Mouse (Mus musculus) liver, embryonic 14.5 days (tissue): ENCODE measurements at regions not wholly inside any gene's neighbourhood (a gene's known extent, or its start where the extent isn't known, plus 50 kb on each side); places are given as distances from the start of the nearest gene placed in this dataset.

Source experiments
- ATAC-seq: fragments of 200-750 bp; cut with Nextera tagmentation; 2 replicates; pipeline ENCODE4 v1.8.0; 2017; ENCODE audit warnings: moderate number of reproducible peaks, mild to moderate bottlenecking, moderate library complexity; ENCODE audit not compliant: insufficient read depth
- DNase-seq, 3 experiments: peaks; one replicate each; pipeline ENCODE4 v3.0.0-alpha.2; 2012 to 2013; ENCODE audit warnings: low read depth in 3 of 3, low spot score in 3 of 3
- H3K27ac ChIP-seq: fragments of 300-500 bp; sonication (generic); 2 replicates; pipeline ENCODE4 v1.5.1; 2014; ENCODE audit warnings: moderate library complexity, mild to moderate bottlenecking, control low read depth, inconsistent platforms
- H3K27me3 ChIP-seq: fragments of 300-500 bp; sonication (generic); 2 replicates; pipeline ENCODE4 v1.6.1; 2014; ENCODE audit warnings: mild to moderate bottlenecking, low read length, moderate library complexity; ENCODE audit not compliant: control insufficient read depth, insufficient read depth
- H3K36me3 ChIP-seq: fragments of 300-500 bp; sonication (generic); replicated peaks from 2 replicates; pipeline ENCODE4 v1.6.1; 2014; ENCODE audit warnings: low read depth; ENCODE audit not compliant: control insufficient read depth, insufficient read depth
- H3K4me1 ChIP-seq, 2 experiments: fragments of 200-500 bp in 1 of 2; fragments of 300-500 bp in 1 of 2; sonication (generic) in 1 of 2; replicated peaks; 2 replicates each; pipeline ENCODE4 v1.6.1; 2012 to 2014; ENCODE audit warnings: antibody characterized with exemption in 1 of 2, inconsistent platforms in 1 of 2, low read length in 1 of 2; ENCODE audit not compliant: control insufficient read depth in 2 of 2, insufficient read depth in 2 of 2
- H3K4me2 ChIP-seq: fragments of 300-500 bp; sonication (generic); 2 replicates; pipeline ENCODE4 v1.6.1; 2014; ENCODE audit warnings: low read depth, mild to moderate bottlenecking, control low read depth, moderate library complexity
- H3K4me3 ChIP-seq, 2 experiments: fragments of 200-500 bp in 1 of 2; fragments of 300-500 bp in 1 of 2; sonication (generic) in 1 of 2; 2 replicates each; pipeline ENCODE4 v1.5.1; 2012 to 2014; ENCODE audit warnings: low read depth in 2 of 2, low read length in 2 of 2, mild to moderate bottlenecking in 2 of 2, control low read depth in 1 of 2, inconsistent platforms in 1 of 2, moderate library complexity in 1 of 2; ENCODE audit not compliant: insufficient read depth in 1 of 2
- H3K9ac ChIP-seq: fragments of 300-500 bp; sonication (generic); replicated peaks from 2 replicates; pipeline ENCODE4 v1.6.1; 2014; ENCODE audit warnings: mild to moderate bottlenecking, control low read depth, moderate library complexity
- H3K9me3 ChIP-seq: fragments of 300-500 bp; sonication (generic); 2 replicates; pipeline ENCODE4 v1.6.1; 2016; ENCODE audit warnings: low read length, mixed read lengths; ENCODE audit not compliant: control insufficient read depth
- CTCF ChIP-seq: IDR thresholded peaks from 2 replicates; pipeline ENCODE4 v1.5.1; 2016; ENCODE audit warnings: antibody characterized with exemption, low read depth, control low read depth
- EP300 ChIP-seq: IDR thresholded peaks from 2 replicates; pipeline ENCODE4 v1.6.1; 2016; ENCODE audit warnings: antibody characterized with exemption, low read depth
- WGBS: fragments of 180-500 bp; shearing (Covaris S2); extraction: QIAGEN DNeasy Blood & Tissue Kit; methylation state at CpG from one replicate; pipeline ENCODE4 v1.1.7; 2014; ENCODE audit not compliant: insufficient replicate concordance; 5-methylcytosine and 5-hydroxymethylcytosine counted together

GRCm38 (mm10) chr11:24537721-24538120, 459.9 kb downstream of the Bcl11a start:
- Histone ChIP-seq H3K36me3 (no peaks in the 10 kb centered on the region), H3K9ac (no peak overlapping the region), H3K27ac (no peak overlapping the region), H3K4me3 (no peak overlapping the region), H3K9me3 (no peaks in the 10 kb centered on the region), H3K4me2 (no peak overlapping the region), H3K4me1 (no peaks in the 10 kb centered on the region), H3K27me3 (no peaks in the 10 kb centered on the region)
- DNase-seq, result no peak
- no peak for TF ChIP-seq EP300
- no peak for TF ChIP-seq CTCF
- ATAC-seq, result no peak

GRCm38 (mm10) chr11:24569655-24570054, 491.8 kb downstream of the Bcl11a start:
- no peak for TF ChIP-seq EP300
- no peak for TF ChIP-seq CTCF
- DNase-seq (peak in 2 of 3 experiments; percentile 4 to 16), ATAC-seq (no peak)
- Histone ChIP-seq H3K9me3 (no peaks in the 10 kb centered on the region), H3K4me1 (peaks cover 0 to 2% of the 10 kb centered on the region in 2 experiments; a peak in 1 of 4 replicates), H3K36me3 (no peaks in the 10 kb centered on the region), H3K9ac (no peak overlapping the region), H3K4me3 (no peak overlapping the region), H3K27me3 (no peaks in the 10 kb centered on the region; the same call in 1 of the 2 replicates), H3K27ac (no peak overlapping the region), H3K4me2 (no peak overlapping the region)

GRCm38 (mm10) chr11:24613529-24613928, 535.7 kb downstream of the Bcl11a start:
- no peaks in the 10 kb centered on the region for H3K9me3 ChIP-seq
- no peaks in the 10 kb centered on the region for H3K27me3 ChIP-seq
- no peaks in the 10 kb centered on the region for H3K36me3 ChIP-seq
- H3K9ac ChIP-seq, result no peak overlapping the region
- TF ChIP-seq CTCF (no peak), EP300 (no peak)
- H3K27ac ChIP-seq, result no peak overlapping the region
- no peak overlapping the region for H3K4me3 ChIP-seq
- ATAC-seq (no peak), DNase-seq (no peak)
- no peak overlapping the region for H3K4me2 ChIP-seq
- no peaks in the 10 kb centered on the region for H3K4me1 ChIP-seq
- 41% methylated on average over 5 of the region's 5 CpGs for WGBS

DNA sequence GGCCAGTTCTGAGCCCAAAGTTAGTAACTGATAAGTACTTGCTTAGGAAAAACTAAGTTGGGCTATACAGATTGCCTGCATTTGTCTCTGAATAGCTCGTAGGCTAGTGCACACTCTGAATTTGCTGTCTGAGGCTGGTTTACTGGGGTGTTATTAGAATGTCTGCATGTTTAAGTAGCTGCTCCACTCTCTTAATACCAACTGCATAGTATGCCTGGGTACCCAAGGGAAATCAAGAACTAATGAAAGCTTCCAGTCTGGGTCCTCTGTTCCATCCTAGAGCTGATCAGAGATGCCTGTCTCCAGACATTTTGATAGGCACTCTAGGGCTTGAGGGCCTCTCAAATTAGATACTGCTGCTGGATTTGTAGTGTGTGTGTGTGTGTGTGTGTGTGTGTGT, 537.6 kb downstream of the Bcl11a start:
- DNase-seq (no peak), ATAC-seq (no peak)
- 56% methylated on average over 1 of the region's 1 CpGs for WGBS
- Histone ChIP-seq H3K9me3 (no peaks in the 10 kb centered on the region), H3K36me3 (no peaks in the 10 kb centered on the region), H3K4me3 (no peak overlapping the region), H3K27me3 (no peaks in the 10 kb centered on the region), H3K4me1 (no peaks in the 10 kb centered on the region), H3K9ac (no peak overlapping the region), H3K27ac (no peak overlapping the region), H3K4me2 (no peak overlapping the region)
- TF ChIP-seq CTCF (no peak), EP300 (no peak)

GRCm38 (mm10) chr11:24618586-24618985, 540.7 kb downstream of the Bcl11a start:
- WGBS, result 44% methylated on average over 2 of the region's 2 CpGs
- Histone ChIP-seq H3K4me1 (no peaks in the 10 kb centered on the region), H3K9ac (no peak overlapping the region), H3K4me3 (no peak overlapping the region), H3K27me3 (no peaks in the 10 kb centered on the region), H3K9me3 (no peaks in the 10 kb centered on the region), H3K4me2 (no peak overlapping the region), H3K27ac (no peak overlapping the region), H3K36me3 (no peaks in the 10 kb centered on the region)
- ATAC-seq (no peak), DNase-seq (no peak)
- no peak for TF ChIP-seq EP300
- no peak for TF ChIP-seq CTCF
